Mouse (Mus musculus) gastrocnemius, postnatal 25 days (tissue): Measurements from ENCODE around the gene Gm20903. TPM values are rescaled to one million over a fixed set of nuclear protein-coding genes. Genes with fewer than 3 reads are reported as not detected.
"Not testable (repeated sequence)": the region's sequence is repeated elsewhere in the genome, so short reads cannot be mapped to it uniquely, and the experiment has no call there.

ENCODE experiments used
- DNase-seq: peaks from one replicate; pipeline ENCODE4 v3.0.0; 2022
- long read RNA-seq, 2 experiments: library from polyadenylated mRNA; stranded (forward); transcript quantifications; one replicate each; pipeline ENCODE4 v2.0.0; 2021
- total RNA-seq, 2 experiments: library from RNA; stranded (reverse); gene quantifications; 1 replicate in 1 of 2; 2 replicates in 1 of 2; pipeline ENCODE4 v1.2.3; 2021

Gm20903 gene
- not detected for total RNA-seq
- long read RNA-seq, experiment 1 = 0 reads
- long read RNA-seq, experiment 2 = 0 reads

- not testable (repeated sequence) for DNase-seq
These were observed at the start of gene Gm20903 for GRCm38 (mm10) chrY:73669015-73669414. Gene Gm20903, plus strand, starts transcription at chrY:73669315.
